Mouse (Mus musculus) olfactory bulb, adult 2 months (tissue): ENCODE data around the gene Lrp6.

Experiments used
- CTCF ChIP-seq: fragments of 200-500 bp; IDR thresholded peaks from 2 replicates; pipeline ENCODE4 v1.5.1; 2012; ENCODE audit warnings: low read depth, mild to moderate bottlenecking, low read length, moderate library complexity; ENCODE audit not compliant: insufficient read depth
- POLR2A ChIP-seq: fragments of 200-500 bp; IDR thresholded peaks from 2 replicates; pipeline ENCODE4 v1.6.1; 2012; ENCODE audit warnings: mild to moderate bottlenecking, low read depth, low read length, moderate library complexity; ENCODE audit not compliant: insufficient read depth

DNA sequence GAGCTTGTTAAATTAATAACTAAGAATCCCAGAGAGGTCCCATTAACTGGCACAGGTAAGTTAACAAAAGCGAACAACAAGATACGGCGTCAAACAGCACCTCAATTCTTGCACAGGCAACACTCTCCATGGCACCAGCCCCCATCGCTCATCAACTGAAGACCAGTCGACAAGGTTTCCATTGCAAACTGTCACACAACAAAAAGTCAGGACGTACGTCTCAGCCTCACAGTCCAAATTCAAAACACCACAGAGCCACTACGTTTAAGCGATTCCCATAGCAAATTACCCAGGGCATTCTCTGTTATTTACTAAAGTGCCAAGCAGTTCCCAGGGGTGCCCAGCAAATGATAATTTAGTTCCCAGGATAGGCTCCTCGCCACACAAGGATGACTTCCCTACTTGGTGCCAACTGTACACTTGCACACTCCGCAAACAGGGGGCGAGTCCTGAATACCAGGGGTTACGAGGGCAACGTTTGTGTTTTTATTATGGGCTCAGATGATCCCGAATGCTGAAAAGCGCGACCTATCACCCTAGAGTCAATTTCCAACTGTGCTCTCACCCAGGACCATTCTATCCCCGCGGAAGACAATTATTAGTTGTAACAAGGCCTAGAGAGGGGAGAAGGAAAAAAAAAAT lies 1.0 kb downstream of the Lrp6 start:
- TF ChIP-seq CTCF = no peak
- no peak for TF ChIP-seq POLR2A
